Mouse (Mus musculus) small intestine, adult 10 weeks (tissue): ENCODE measurements around the gene Uts2r. TPM values are rescaled to one million over a fixed set of nuclear protein-coding genes. Genes with fewer than 3 reads are reported as not detected.

Experiments
- polyA plus RNA-seq: library from polyadenylated mRNA; stranded (reverse); fragments of 350-450 nt; fragmentation: Illumina TruSeq; extraction: RNeasy Lipid Tissue Mini Kit (QIAGEN cat#74804); gene quantifications from one replicate; pipeline ENCODE4 v1.2.3, GENCODE M21; 2014; ENCODE audit warnings: low replicate concordance

The Uts2r gene
- polyA plus RNA-seq, result not detected

GRCm38 (mm10) chr11:121159971-121160370 lies at the start of gene Uts2r:
TSS of gene Uts2r (plus strand) at chr11:121160271.

GRCm38 (mm10) chr11:121118577-121118976 lies 41.5 kb upstream of the Uts2r start, which contains the start of gene Tex19.2:
TSS of gene Tex19.2 (minus strand) at chr11:121118677.

GRCm38 (mm10) chr11:121145865-121146264 lies 14.2 kb upstream of the Uts2r start, which contains the start of gene Tex19.1:
TSS of gene Tex19.1 (plus strand) at chr11:121146143.

GRCm38 (mm10) chr11:121204161-121205006 lies 44.3 kb downstream of the Uts2r start, which contains the start of the genes Hexdc and Ogfod3:
TSS of gene Hexdc (plus strand) at chr11:121204433.
TSS of gene Ogfod3 (minus strand) at chr11:121204711.

Other genes with a start within 250 kb of the Uts2r start
- not detected for gene Ccdc57, start 227.4 kb upstream of the Uts2r start, polyA plus RNA-seq
- 0.71 TPM for gene Slc16a3, start 211.8 kb upstream of the Uts2r start, polyA plus RNA-seq
- gene Csnk1d, start 168.9 kb upstream of the Uts2r start, polyA plus RNA-seq, result 44.3 TPM
- gene Cd7, start 120.9 kb upstream of the Uts2r start, polyA plus RNA-seq, result 8.6 TPM
- gene Sectm1b, start 96.7 kb upstream of the Uts2r start, polyA plus RNA-seq, result 392 TPM
- gene Sectm1a, start 79.1 kb upstream of the Uts2r start, polyA plus RNA-seq, result 5.3 TPM
- gene Tex19.2, start 41.6 kb upstream of the Uts2r start, polyA plus RNA-seq, result not detected
- gene Tex19.1, start 14.1 kb upstream of the Uts2r start, polyA plus RNA-seq, result not detected
- gene Hexdc, start 44.2 kb downstream of the Uts2r start, polyA plus RNA-seq, result 7.4 TPM
- 1.1 TPM for gene Ogfod3, start 44.4 kb downstream of the Uts2r start, polyA plus RNA-seq
- 11.0 TPM for gene Cybc1, start 69.1 kb downstream of the Uts2r start, polyA plus RNA-seq
- gene Narf, start 77.0 kb downstream of the Uts2r start, polyA plus RNA-seq, result 22.7 TPM
- 6.9 TPM for gene Foxk2, start 99.7 kb downstream of the Uts2r start, polyA plus RNA-seq
- 45.5 TPM for gene Wdr45b, start 194.2 kb downstream of the Uts2r start, polyA plus RNA-seq
- 1.2 TPM for gene Rab40b, start 228.0 kb downstream of the Uts2r start, polyA plus RNA-seq